Mouse (Mus musculus) stomach, postnatal 0 days (tissue): Measurements from ENCODE around the gene Grid1.

ENCODE experiments used
- CTCF ChIP-seq: IDR thresholded peaks from 2 replicates; pipeline ENCODE4 v1.5.1; 2016; ENCODE audit warnings: antibody characterized with exemption, low read depth, mild to moderate bottlenecking, moderate library complexity
- EP300 ChIP-seq: optimal IDR thresholded peaks from 2 replicates; pipeline ENCODE3; 2016; ENCODE audit warnings: antibody characterized with exemption

- TF ChIP-seq CTCF (no peak), EP300 (no peak)
Observed at GRCm38 (mm10) chr14:34818387-34818980, 1.4 kb upstream of the Grid1 start.
